Mouse (Mus musculus): ENCODE measurements around the gene Slc35e4.
"Not testable (repeated sequence)": the region's sequence is repeated elsewhere in the genome, so short reads cannot be mapped to it uniquely, and the experiment has no call there.

The Slc35e4 gene

DNA sequence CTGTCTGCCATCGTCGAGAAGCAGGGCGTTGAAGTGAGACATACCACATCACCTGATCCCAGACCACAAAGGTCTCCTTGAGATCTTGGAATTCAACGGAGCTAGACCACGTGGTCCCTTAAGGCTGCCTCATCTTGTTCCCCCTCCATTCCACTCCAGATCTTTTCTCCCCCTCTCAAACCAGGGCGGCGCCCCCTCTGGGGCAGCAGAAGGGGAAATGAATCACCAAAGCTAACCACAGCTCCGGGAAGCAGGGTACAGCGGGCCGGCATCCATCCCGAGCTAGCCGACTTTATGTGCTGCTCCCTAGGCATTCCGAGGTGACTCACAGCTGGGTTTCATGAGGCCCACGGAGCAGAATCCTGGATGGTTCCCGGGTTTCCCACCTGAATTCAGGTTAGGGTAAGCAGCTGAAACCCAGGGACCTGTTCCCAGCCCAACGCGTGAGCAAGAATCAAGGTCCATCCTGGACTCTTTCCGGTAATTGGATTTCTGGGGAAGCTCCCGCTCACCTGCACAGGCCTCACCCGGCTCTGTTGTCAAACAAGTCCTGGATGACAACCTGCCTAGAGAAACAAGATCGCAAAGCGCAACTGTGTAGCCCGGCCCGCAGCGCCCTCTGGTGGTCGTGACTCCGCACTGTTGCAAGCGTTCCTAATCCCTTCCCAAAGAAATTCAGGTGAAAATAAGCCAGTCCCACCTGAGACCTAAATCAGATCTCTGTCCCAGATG is at the start of gene Slc35e4:
Gene Slc35e4, minus strand, starts transcription at position 556 of the 732 bp plus-strand sequence.
- peak; percentile 94 to 97 for DNase-seq

DNA sequence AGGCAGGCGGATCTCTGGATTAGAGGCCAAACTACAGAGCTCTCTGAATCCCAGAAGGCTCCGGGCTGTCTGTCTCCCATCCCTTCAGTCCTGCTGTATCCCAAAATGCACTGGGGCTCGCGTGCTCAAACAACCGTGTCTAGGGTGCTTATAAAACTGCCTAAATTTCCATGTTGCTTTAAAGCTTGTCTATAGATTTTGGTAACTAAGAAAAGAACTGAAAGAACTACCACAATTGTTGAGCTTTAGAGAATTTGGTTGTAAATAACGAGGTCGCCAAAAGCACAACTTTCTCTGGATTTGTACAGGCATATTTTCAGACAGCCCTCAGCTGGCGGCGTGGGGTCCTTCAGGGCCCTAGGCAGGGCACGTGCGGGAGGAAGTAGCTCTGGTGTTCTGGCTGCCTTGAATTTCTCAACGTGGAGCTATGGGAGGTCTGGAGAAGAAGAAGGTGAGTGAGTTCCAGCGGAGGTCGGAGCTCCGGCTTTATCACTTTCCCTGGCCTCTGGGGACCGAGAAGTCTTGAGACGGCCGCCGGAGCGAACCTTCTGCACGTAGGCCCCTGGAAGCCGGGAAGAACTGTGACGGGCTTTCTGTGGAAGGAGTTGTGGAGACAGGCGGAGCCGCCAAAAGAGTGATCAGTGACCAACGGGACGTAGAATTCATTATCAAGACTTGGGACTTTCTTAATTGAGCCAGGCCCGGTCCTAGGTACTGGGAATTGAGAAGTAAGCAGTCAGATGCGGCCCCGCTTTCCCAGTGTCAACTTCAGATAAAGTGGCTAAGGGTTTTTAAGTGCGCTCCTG is 49.3 kb upstream of the Slc35e4 start, which contains the start of gene Pes1:
Gene Pes1, plus strand, starts transcription at position 366 of the 806 bp plus-strand sequence.
- peak; percentile 86 for DNase-seq

DNA sequence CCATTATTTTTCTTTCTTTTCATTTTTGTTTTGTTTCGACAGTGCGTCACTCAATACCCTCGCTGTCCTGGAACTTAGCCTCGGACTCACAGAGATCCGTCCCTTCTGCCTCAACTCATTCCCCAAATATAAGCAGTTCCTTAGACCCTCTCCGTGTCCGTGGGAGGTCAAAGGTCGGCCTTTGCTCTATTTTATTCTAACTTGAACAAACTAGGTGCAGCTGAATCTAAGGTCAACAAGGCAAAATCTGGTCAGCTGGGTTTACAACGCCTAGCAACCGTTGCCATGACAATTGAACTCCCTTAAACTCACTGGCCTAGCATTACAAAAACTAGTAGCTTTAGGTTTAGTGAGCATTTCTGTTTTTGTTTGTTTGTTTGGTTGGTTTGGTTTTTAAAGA is 48.7 kb upstream of the Slc35e4 start:
- no peak for DNase-seq

- no peak for DNase-seq
These were observed 47.3 kb upstream of the Slc35e4 start for GRCm38 (mm10) chr11:3961761-3962160.

GRCm38 (mm10) chr11:3960901-3961300 is 46.4 kb upstream of the Slc35e4 start:
- DNase-seq, result no peak

GRCm38 (mm10) chr11:3955371-3955770 is 40.9 kb upstream of the Slc35e4 start:
- not testable (repeated sequence) for DNase-seq

GRCm38 (mm10) chr11:3954876-3955275 is 40.4 kb upstream of the Slc35e4 start:
- DNase-seq, result not testable (repeated sequence)

- no peak for DNase-seq
These were observed 31.9 kb upstream of the Slc35e4 start for GRCm38 (mm10) chr11:3946386-3946785.

- no peak for DNase-seq
These were observed 26.9 kb upstream of the Slc35e4 start for GRCm38 (mm10) chr11:3941371-3941770.

GRCm38 (mm10) chr11:3937321-3937874 is 22.9 kb upstream of the Slc35e4 start:
- DNase-seq, result no peak

DNA sequence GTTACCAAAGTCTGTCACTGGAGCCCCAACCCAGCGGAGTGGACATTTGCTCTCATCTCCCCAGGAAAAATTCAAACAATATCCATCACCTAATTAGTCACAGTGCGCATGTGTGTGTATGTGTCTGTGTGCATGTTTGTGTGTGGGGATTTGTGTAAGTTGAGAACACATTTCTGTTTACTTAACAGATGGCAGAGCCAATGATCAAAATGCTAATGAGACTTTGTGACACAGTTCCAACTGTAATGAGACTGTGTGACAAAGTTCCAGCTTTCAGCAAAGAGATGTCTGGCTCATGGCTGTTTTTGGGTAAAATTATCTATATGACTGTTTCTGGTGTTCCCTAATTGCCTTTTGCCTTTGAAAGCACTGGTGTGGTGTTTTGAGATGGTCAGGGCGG is 21.9 kb upstream of the Slc35e4 start:
- no peak for DNase-seq

- DNase-seq, result no peak
These were observed 20.7 kb upstream of the Slc35e4 start for GRCm38 (mm10) chr11:3935135-3935534.

- DNase-seq, result no peak
These were observed 19.4 kb upstream of the Slc35e4 start for GRCm38 (mm10) chr11:3933756-3934285.

GRCm38 (mm10) chr11:3931511-3932211 is 17.2 kb upstream of the Slc35e4 start, which contains the start of gene Tcn2:
Gene Tcn2, minus strand, starts transcription at chr11:3932159.
- peak; percentile 45 to 66 for DNase-seq

GRCm38 (mm10) chr11:3930931-3931330 is 16.5 kb upstream of the Slc35e4 start:
- no peak for DNase-seq

DNA sequence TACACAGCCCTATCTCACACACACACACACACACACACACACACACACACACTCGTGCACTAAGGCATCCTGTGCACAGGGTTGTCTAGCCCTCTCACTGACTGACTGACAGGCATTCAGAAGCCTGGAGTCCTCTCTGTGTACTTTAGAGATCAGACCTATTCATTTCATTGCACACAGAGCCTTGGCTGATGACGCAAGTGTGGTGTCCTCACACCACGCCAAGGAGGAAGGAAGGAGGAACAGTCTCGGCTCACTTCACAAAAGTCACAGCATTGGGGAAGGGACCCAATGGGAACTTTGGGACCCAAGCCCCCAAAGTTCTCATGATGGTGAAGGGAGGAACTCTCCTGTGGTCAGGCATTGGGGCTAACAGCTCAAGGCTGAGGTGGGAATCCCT is 15.6 kb upstream of the Slc35e4 start:
- DNase-seq, result no peak

DNA sequence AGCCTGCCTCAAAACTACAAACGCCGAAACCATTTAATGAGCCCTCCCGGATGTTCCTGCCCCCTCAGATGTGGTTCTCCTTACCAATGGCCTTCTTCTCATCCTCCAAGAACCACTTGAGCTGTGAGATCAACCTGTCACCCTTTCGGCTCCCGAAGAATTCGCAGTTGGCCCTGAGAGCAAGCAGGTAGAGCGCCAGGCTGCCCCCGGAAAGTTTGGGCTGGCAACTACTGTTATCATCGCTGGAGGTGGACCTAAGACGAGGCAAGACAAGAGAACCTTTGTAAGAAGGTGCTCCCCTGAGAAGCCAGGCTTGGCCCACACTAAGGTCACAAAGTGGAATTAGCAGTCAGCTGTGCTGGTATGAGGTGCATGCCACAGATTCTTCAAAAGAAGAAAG is 11.5 kb upstream of the Slc35e4 start:
- no peak for DNase-seq

GRCm38 (mm10) chr11:3922731-3923130 is 8.3 kb upstream of the Slc35e4 start:
- DNase-seq, result no peak

GRCm38 (mm10) chr11:3922115-3922514 is 7.7 kb upstream of the Slc35e4 start:
- no peak for DNase-seq

DNA sequence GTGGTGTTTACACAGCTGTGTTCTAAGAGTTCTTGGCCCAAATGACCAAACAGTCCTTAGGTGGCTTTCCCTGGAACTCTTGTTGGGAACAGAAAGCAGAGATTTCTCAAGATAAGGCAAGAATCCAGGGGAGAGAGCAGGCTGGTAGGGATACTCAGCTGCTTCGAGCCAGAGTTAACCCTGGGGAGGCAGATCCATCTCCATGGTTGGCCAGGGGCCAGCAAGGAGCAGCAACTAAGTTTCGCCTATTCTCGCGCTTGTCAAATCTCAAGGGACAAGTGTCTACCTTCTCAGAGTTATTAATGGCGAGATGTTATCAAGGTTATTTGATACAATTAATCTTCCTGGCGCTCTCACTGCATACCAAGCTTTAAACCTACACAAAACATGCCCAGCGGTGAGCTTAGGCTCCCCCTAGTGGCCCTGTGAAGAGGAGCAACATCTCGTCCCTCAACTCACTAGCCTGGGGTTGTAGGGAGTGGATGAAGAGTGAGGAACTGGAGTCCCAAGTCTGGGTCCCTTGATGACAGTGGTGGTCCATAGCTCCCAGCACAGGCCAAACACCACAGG is 6.9 kb upstream of the Slc35e4 start:
- DNase-seq, result peak; percentile 68 to 81

GRCm38 (mm10) chr11:3920476-3920875 is 6.0 kb upstream of the Slc35e4 start:
- no peak for DNase-seq

- peak in 1 of 2 experiments; percentile 67 for DNase-seq
These were observed 4.3 kb upstream of the Slc35e4 start for GRCm38 (mm10) chr11:3918738-3919137.

Data from cerebellum, postnatal 25 days (tissue).